Mouse (Mus musculus): ENCODE data around the gene Pelp1.

- TF ChIP-seq FLI1 (IDR thresholded peaks at IDR 0.05; ENCODE audit: low read length), result no peak
- TF ChIP-seq GATA1 (IDR thresholded peaks at IDR 0.05; ENCODE audit: borderline replicate concordance, low read length), result no peak
Measured at GRCm38 (mm10) chr11:70437426-70437825, 27.6 kb upstream of the Pelp1 start.
